Mouse (Mus musculus): Measurements from ENCODE around the gene Pkn2. TPM values are rescaled to one million over a fixed set of nuclear protein-coding genes. Genes with fewer than 3 reads are reported as not detected.

The Pkn2 gene
- polyA plus RNA-seq, 1 experiment from 2014 or later: 29.1 TPM

GRCm38 (mm10) chr3:142760356-142760755, 121.4 kb downstream of the Pkn2 start:
- H3K27ac ChIP-seq: no peak overlapping the region
- no peaks in the 10 kb centered on the region for H3K27me3 ChIP-seq
- H3K4me2 ChIP-seq: no peak overlapping the region
- H3K4me3 ChIP-seq: no peak overlapping the region
- WGBS: 73% methylated on average over 6 of the region's 6 CpGs
- no peaks in the 10 kb centered on the region for H3K4me1 ChIP-seq (replicated peaks)
- H3K9me3 ChIP-seq: no peaks in the 10 kb centered on the region
- no peak overlapping the region for H3K9ac ChIP-seq
- ATAC-seq (ENCODE audit: low FRiP score): no peak
- no peaks in the 10 kb centered on the region for H3K36me3 ChIP-seq

- Histone ChIP-seq H3K9me3 (no peaks in the 10 kb centered on the region), H3K4me2 (no peak overlapping the region), H3K27me3 (no peaks in the 10 kb centered on the region), H3K9ac (no peak overlapping the region), H3K4me1 (replicated peaks) (no peaks in the 10 kb centered on the region), H3K4me3 (no peak overlapping the region), H3K27ac (no peak overlapping the region), H3K36me3 (no peaks in the 10 kb centered on the region)
- WGBS: 85% methylated on average over 7 of the region's 7 CpGs
- no peak for ATAC-seq (ENCODE audit: low FRiP score)
Observed at GRCm38 (mm10) chr3:142758593-142758992, 123.2 kb downstream of the Pkn2 start.

DNA sequence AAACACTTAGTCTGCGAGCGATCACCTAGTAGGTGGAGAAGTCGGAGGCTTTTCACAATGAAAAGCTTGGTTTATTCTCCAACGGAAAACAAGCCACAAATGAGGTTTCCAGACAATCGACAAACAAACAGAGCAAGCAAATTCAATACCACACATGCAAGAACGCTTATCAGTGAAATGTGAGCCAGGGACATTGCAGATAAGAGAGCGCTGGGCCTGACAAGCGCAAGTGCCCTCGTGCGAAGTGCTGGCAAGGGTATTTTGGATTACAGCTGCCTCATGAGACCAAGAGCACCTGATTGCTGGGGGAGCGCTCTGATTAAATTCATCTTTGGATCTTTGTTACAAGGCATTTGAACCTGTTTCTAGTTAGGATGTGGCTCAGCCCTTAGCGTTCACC, 124.0 kb downstream of the Pkn2 start:
- no peaks in the 10 kb centered on the region for H3K4me1 ChIP-seq (replicated peaks)
- 62% methylated on average over 12 of the region's 12 CpGs for WGBS

DNA sequence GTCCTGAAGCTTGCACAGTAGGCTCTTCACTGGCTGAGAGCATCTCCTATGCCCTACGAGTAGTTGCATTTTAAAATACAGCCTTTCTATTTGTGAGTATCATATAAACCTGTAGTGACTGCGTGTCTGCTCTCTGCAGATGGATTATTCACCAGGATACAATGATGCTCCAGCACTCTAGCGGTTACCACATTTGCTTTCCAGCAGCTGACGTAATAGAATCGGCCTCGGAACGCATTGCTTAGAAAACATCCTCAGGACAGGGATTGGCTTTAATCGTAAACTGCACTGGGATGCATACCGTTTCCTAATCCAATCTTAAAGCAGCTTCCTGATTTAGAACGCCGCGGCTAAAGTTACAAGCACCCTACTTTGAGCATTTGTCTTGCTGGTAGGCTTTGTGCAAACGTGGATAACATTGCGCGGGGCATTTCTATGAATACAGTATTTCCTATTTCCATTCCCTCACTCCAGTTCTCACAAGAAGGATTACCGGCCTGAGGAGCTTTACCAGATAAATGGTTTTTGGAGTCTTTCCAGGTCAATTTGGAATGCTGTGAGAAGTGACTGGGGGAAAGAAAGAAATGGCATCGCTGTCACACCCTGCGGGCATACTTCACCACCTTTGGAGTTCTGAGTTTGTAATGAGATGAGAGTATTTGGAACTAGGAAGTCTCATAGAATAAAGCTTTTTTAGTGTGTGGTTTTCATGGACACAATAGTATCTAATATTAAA, 126.5 kb downstream of the Pkn2 start:
- Histone ChIP-seq H3K9me3 (no peaks in the 10 kb centered on the region), H3K4me1 (replicated peaks) (no peaks in the 10 kb centered on the region), H3K4me2 (no peak overlapping the region), H3K36me3 (no peaks in the 10 kb centered on the region), H3K4me3 (no peak overlapping the region), H3K27ac (peak overlapping the region; percentile 30), H3K27me3 (no peaks in the 10 kb centered on the region), H3K9ac (no peak overlapping the region)
- 82% methylated on average over 18 of the region's 18 CpGs for WGBS
- no peak for ATAC-seq (ENCODE audit: low FRiP score)

More for the DNA sequence above, 124.0 kb downstream of the Pkn2 start:
- Histone ChIP-seq H3K27me3 (no peaks in the 10 kb centered on the region), H3K4me2 (no peak overlapping the region), H3K27ac (no peak overlapping the region), H3K4me3 (no peak overlapping the region), H3K9ac (no peak overlapping the region), H3K9me3 (no peaks in the 10 kb centered on the region), H3K36me3 (no peaks in the 10 kb centered on the region)
- no peak for ATAC-seq (ENCODE audit: low FRiP score)

DNA sequence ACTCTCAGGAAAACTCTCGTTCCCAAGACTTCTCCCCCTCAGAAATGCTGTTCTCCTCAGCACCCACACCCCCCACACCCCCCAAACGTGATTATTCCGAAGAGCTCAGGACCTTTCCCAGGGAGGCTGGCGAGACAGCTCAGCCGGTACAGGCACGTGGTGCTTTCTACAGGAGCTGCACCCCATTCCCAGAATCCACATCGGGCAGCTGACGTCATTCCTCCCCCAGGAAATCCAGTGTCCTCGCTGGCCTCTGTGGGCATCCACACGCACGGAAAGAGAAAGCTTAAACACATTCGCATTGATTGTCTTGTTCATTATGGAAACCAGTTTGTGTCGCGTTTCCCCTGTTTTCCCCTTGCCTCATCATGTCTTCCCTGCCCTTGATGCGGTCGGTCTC, 132.7 kb downstream of the Pkn2 start:
- Histone ChIP-seq H3K4me1 (replicated peaks) (no peaks in the 10 kb centered on the region), H3K9me3 (no peaks in the 10 kb centered on the region), H3K27ac (no peak overlapping the region), H3K4me2 (no peak overlapping the region), H3K9ac (no peak overlapping the region), H3K27me3 (no peaks in the 10 kb centered on the region), H3K4me3 (no peak overlapping the region), H3K36me3 (no peaks in the 10 kb centered on the region)
- WGBS: 78% methylated on average over 16 of the region's 16 CpGs
- ATAC-seq (ENCODE audit: low FRiP score): no peak

- Histone ChIP-seq H3K9me3 (no peaks in the 10 kb centered on the region), H3K36me3 (no peaks in the 10 kb centered on the region), H3K4me2 (no peak overlapping the region), H3K27ac (no peak overlapping the region), H3K4me3 (no peak overlapping the region), H3K27me3 (no peaks in the 10 kb centered on the region), H3K4me1 (replicated peaks) (no peaks in the 10 kb centered on the region), H3K9ac (no peak overlapping the region)
- ATAC-seq (ENCODE audit: low FRiP score): no peak
- WGBS: 95% methylated on average over 7 of the region's 7 CpGs
Observed at GRCm38 (mm10) chr3:142747673-142748072, 134.1 kb downstream of the Pkn2 start.

GRCm38 (mm10) chr3:142745076-142745475, 136.7 kb downstream of the Pkn2 start:
- Histone ChIP-seq H3K36me3 (no peaks in the 10 kb centered on the region), H3K4me2 (no peak overlapping the region), H3K27ac (no peak overlapping the region), H3K27me3 (no peaks in the 10 kb centered on the region), H3K9me3 (no peaks in the 10 kb centered on the region), H3K9ac (no peak overlapping the region), H3K4me1 (replicated peaks) (no peaks in the 10 kb centered on the region), H3K4me3 (no peak overlapping the region)
- ATAC-seq (ENCODE audit: low FRiP score): no peak
- 96% methylated on average over 2 of the region's 2 CpGs for WGBS

- H3K4me1 ChIP-seq (replicated peaks): no peaks in the 10 kb centered on the region
- peak; percentile 28 for ATAC-seq (ENCODE audit: low FRiP score)
- H3K4me2 ChIP-seq: no peak overlapping the region
- no peaks in the 10 kb centered on the region for H3K27me3 ChIP-seq
- 62% methylated on average over 21 of the region's 21 CpGs for WGBS
- H3K9ac ChIP-seq: no peak overlapping the region
- no peaks in the 10 kb centered on the region for H3K9me3 ChIP-seq
- no peaks in the 10 kb centered on the region for H3K36me3 ChIP-seq
- H3K27ac ChIP-seq: no peak overlapping the region
- no peak overlapping the region for H3K4me3 ChIP-seq
Observed at GRCm38 (mm10) chr3:142743973-142744898, 137.6 kb downstream of the Pkn2 start.

Other genes with a start within 250 kb of the Pkn2 start
- 5.1 and 5.3 TPM in 2 replicates for gene Kyat3, start 181.0 kb downstream of the Pkn2 start, polyA plus RNA-seq (2015; fragmentation: Nextera tagmentation; extraction: Ambion mirVana)
- 92.3 and 94.3 TPM in 2 replicates for gene Gtf2b, start 117.0 kb downstream of the Pkn2 start, polyA plus RNA-seq (2015; fragmentation: Nextera tagmentation; extraction: Ambion mirVana)

All from hindbrain, embryonic 13.5 days (tissue).